Mouse (Mus musculus) olfactory bulb, adult 2 months (tissue): ENCODE measurements around the gene Ccer1. TPM values are rescaled to one million over a fixed set of nuclear protein-coding genes. Genes with fewer than 3 reads are reported as not detected.

Source experiments
- H3K27ac ChIP-seq: fragments of 200-500 bp; 2 replicates; pipeline ENCODE4 v1.5.1; 2012; ENCODE audit warnings: low read depth, low read length; ENCODE audit not compliant: insufficient read depth
- H3K4me1 ChIP-seq: fragments of 200-500 bp; 2 replicates; pipeline ENCODE4 v1.6.1; 2012; ENCODE audit warnings: low read length; ENCODE audit not compliant: control insufficient read depth, insufficient read depth
- H3K4me3 ChIP-seq: fragments of 200-500 bp; 2 replicates; pipeline ENCODE4 v1.5.1; 2012; ENCODE audit warnings: mild to moderate bottlenecking, low read depth, low read length, moderate library complexity; ENCODE audit not compliant: insufficient read depth
- CTCF ChIP-seq: fragments of 200-500 bp; IDR thresholded peaks from 2 replicates; pipeline ENCODE4 v1.5.1; 2012; ENCODE audit warnings: low read depth, mild to moderate bottlenecking, low read length, moderate library complexity; ENCODE audit not compliant: insufficient read depth
- POLR2A ChIP-seq: fragments of 200-500 bp; IDR thresholded peaks from 2 replicates; pipeline ENCODE4 v1.6.1; 2012; ENCODE audit warnings: mild to moderate bottlenecking, low read depth, low read length, moderate library complexity; ENCODE audit not compliant: insufficient read depth
- WGBS: fragments of 180-500 bp; shearing (Covaris S2); methylation state at CpG from one replicate; pipeline ENCODE4 v1.1.7; 2018; 5-methylcytosine and 5-hydroxymethylcytosine counted together
- polyA plus RNA-seq: library from polyadenylated mRNA; stranded (reverse); fragments of >200 nt; gene quantifications from 2 replicates; pipeline ENCODE4 v1.2.4, GENCODE M21; 2012; ENCODE audit warnings: low replicate concordance; ENCODE audit not compliant: missing spikeins, insufficient read depth, insufficient read length

Gene Ccer1
- polyA plus RNA-seq = not detected in 2 replicates

DNA sequence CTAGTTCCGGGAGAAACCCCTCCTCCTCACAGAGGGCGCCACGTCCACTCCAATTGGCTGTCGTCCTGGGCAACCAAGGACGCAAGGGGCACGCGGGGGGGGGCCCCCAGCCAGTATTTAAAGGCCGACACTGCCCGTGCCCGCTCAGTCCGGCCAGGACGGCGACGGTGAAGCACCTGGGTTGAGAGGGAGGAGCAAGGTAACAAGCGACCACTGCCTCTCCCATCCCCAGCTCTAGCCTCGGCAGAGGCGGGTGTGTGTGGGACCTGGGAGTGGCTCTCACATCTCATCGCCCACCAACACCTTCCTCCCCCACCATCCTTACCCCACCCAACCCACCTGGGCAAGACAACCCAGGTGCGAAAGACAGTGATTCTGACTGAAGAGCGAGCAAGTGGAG lies at the start of gene Ccer1:
TSS of gene Ccer1 (plus strand) at position 147 of the 400 bp plus-strand sequence.
- Histone ChIP-seq H3K4me3 (no peak within 1 kb of the TSS), H3K27ac (no peak within 1 kb of the TSS), H3K4me1 (no peaks in the 10 kb centered on the region)
- TF ChIP-seq CTCF (no peak), POLR2A (no peak)
- 83% methylated on average over 20 of the region's 20 CpGs for WGBS

DNA sequence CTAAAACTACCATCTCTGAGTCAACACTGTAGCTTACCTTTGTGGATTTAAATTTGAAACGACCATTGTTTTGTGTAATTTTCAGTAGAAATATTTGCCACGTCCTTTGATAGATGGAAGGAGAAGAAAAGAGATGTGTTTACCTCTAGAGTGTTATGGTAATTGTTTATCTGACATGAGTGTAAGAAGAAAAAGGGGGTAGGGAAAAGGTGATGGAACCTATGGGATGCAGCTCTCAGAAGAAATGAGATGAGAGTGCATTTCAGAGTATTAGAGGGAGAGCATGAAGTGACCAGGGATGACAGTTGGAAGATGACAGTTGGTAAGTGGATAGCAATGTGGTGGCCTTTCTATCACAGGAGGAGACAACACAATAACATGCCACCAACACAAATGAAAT lies 49.1 kb upstream of the Ccer1 start, which contains the start of gene Epyc:
TSS of gene Epyc (plus strand) at position 301 of the 400 bp plus-strand sequence.
- H3K4me1 ChIP-seq = no peaks in the 10 kb centered on the region
- no peak within 1 kb of the TSS for H3K27ac ChIP-seq
- no peak within 1 kb of the TSS for H3K4me3 ChIP-seq
- no peak for TF ChIP-seq CTCF
- no peak for TF ChIP-seq POLR2A
- 90% methylated on average over 2 of the region's 2 CpGs for WGBS

DNA sequence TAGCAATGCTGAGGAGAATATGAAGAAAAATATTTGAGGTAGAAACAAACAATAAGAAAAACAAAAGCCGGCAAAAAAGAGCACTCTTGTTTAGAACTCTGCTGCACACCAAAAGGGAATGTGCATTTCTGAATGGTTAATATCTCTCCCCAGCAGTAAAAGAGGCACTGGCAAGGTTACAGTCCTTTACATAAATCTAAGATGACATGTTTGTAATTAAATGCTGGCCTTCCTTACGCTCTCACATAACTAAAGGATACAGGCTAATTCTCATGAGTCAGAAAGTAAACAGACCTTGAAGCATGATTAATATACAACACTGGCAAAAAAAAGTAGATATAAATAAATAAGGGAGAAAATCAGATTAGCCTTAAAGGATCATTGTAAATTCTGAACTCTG lies 42.5 kb upstream of the Ccer1 start:
- Histone ChIP-seq H3K27ac (no peak overlapping the region), H3K4me1 (no peaks in the 10 kb centered on the region), H3K4me3 (no peak overlapping the region)
- TF ChIP-seq POLR2A (no peak), CTCF (no peak)
- WGBS = 81% methylated on average over 2 of the region's 2 CpGs

DNA sequence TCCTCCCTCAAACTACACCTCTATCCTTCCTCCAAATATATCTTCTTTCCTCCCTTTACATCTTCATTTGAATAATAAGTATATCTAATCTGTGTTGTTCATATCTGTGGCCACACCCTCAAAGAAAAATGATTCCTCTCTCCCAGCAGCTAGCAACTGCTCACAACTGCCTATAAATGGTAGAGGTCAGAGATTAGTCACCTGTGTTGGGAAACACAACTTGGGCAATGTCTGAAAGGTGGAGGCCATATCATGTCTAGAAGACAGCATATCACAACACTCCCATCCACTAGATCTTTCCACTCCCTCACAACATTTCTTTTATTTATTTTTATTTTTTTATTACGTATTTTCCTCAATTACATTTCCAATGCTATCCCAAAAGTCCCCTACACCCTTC lies 33.4 kb upstream of the Ccer1 start:
- WGBS = 95% methylated on average over 1 of the region's 1 CpGs
- Histone ChIP-seq H3K4me3 (no peak overlapping the region), H3K27ac (no peak overlapping the region), H3K4me1 (no peaks in the 10 kb centered on the region)
- TF ChIP-seq POLR2A (no peak), CTCF (no peak)

DNA sequence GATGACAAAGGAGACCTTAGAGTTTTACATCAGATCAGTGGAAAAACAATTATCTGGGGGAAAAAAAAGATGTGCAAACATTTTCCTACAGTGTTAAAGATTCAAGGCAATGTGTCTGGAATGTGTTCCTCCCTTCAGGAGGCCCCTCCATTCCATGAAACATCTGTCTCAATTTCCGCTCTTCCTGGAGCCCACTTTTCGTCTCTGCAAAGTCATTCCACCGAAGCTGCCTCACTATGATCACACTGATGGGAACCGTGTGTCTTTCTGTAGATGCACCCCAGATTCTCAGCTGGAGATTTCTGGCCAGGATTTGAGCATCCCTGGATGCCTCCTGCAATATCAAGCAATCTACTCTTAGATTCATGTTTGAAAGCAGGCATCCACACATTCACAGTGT lies 24.2 kb upstream of the Ccer1 start:
- no peak overlapping the region for H3K27ac ChIP-seq
- H3K4me1 ChIP-seq = no peaks in the 10 kb centered on the region
- no peak overlapping the region for H3K4me3 ChIP-seq
- no peak for TF ChIP-seq CTCF
- TF ChIP-seq POLR2A = no peak
- 64% methylated on average over 4 of the region's 4 CpGs for WGBS

DNA sequence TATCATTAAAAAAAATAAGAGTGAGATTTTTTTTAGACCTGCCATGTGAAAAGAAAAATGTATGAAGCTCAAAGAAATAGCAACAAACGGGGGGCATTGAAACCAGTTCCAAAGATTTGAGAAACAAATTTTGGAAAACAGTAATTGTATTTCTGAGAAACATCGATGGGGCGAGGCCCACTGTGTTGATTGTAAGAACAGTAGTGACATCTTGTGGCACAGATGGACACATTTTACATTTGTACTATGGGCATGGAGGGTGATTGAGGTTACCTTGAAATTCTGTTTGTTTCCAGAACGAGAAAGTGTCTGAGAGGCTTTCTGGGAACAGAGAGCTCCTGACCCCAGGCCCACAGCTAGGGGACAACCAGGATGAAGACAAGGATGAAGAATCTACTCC lies 22.7 kb upstream of the Ccer1 start:
- TF ChIP-seq POLR2A (no peak), CTCF (no peak)
- WGBS = 61% methylated on average over 4 of the region's 4 CpGs
- Histone ChIP-seq H3K27ac (no peak overlapping the region), H3K4me3 (no peak overlapping the region), H3K4me1 (no peaks in the 10 kb centered on the region)

DNA sequence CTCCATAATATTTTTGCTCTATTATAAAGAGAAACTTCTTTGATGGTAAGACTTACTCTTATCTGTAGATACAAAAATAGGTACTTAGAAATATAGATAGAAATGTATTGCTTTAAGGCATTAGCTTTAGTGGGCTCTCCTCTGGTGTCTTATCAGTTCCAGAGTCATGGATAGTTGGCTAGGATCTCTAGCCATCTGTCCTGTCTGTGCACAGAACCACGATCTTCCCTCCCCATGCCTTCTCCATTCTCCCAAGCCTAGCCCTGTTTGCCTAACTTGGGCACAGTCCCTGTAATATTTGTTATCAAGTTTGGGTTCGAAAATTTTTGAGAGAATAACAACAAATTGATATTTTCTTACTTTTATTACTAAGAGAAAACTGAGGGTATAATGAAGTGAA lies 19.6 kb upstream of the Ccer1 start:
- Histone ChIP-seq H3K27ac (no peak overlapping the region), H3K4me1 (no peaks in the 10 kb centered on the region), H3K4me3 (no peak overlapping the region)
- WGBS = 76% methylated on average over 2 of the region's 2 CpGs
- TF ChIP-seq CTCF (no peak), POLR2A (no peak)

DNA sequence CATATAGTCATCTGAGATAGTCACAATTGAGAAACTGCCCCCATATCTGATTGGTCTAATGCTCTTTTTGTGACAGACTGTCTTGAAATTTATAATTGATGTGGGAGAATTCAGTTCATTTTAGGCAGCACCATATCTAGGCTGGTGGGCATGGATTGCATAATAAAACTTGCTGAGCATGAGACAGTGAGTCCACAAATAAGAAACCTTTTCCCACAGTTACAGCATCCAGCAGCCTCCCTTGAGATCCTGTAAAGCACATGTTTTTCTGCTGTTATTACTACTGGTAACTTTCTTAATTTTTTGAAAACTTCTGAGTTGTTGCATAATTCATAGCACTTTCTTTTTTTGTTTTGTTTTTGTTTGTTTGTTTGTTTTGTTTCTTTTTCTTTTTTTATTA lies 9.9 kb upstream of the Ccer1 start:
- Histone ChIP-seq H3K4me3 (no peak overlapping the region), H3K27ac (no peak overlapping the region), H3K4me1 (no peaks in the 10 kb centered on the region)
- no peak for TF ChIP-seq CTCF
- TF ChIP-seq POLR2A = no peak

DNA sequence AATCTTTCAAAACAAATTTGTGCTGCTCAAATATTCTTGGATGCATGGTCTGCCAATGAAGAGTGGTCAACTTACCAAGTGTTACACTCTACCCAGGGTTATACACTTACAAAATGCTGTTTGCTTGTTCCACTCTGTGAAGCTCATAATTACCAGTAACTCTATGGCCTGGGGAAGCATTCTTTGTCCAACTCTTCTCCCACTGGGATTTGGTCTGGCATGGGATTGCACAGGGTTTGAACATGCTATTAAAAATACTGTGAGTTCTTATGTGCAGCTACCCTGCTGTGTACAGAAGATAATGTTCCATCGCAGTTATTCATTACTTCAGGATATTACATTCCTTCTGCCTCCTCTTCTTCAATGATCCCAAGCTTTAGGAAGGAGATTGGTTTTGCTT lies 5.7 kb upstream of the Ccer1 start:
- TF ChIP-seq POLR2A = no peak
- no peak for TF ChIP-seq CTCF
- H3K27ac ChIP-seq = no peak overlapping the region
- 76% methylated on average over 1 of the region's 1 CpGs for WGBS
- H3K4me1 ChIP-seq = no peaks in the 10 kb centered on the region
- H3K4me3 ChIP-seq = no peak overlapping the region

DNA sequence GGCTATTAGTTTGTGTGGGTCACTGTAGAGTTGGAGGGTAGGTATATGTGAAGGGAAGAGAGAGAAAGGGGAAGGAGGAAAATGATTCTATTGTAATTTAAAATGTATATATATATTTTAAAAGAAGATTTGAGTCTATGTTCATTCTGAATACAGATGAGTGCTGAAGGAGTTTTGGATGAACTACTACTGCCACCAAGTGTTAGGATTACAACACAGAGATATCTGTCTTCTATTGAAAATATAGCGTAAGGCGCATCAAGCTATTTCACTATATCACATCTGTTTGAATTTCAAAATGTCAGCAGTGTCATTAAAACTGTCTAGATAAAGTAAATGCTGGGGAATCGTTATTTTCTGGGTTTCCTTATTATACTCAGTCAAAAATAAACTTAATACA lies 3.4 kb upstream of the Ccer1 start:
- WGBS = 56% methylated on average over 3 of the region's 3 CpGs
- TF ChIP-seq CTCF = no peak
- TF ChIP-seq POLR2A = no peak
- Histone ChIP-seq H3K4me1 (no peaks in the 10 kb centered on the region), H3K4me3 (no peak overlapping the region), H3K27ac (no peak overlapping the region)
